Mouse (Mus musculus): ENCODE data around the gene Crybg3. TPM values are rescaled to one million over a fixed set of nuclear protein-coding genes. Genes with fewer than 3 reads are reported as not detected.
"Not testable (repeated sequence)": the region's sequence is repeated elsewhere in the genome, so short reads cannot be mapped to it uniquely, and the experiment has no call there.

The Crybg3 gene
- total RNA-seq, 2 experiments from 2014 or later, result 4.6 to 6.1 TPM

- DNase-seq (ENCODE audit: extremely low spot score in 1 of 2, low spot score in 2 of 2), result no peak
Observed at GRCm38 (mm10) chr16:59487975-59488548, 112.7 kb downstream of the Crybg3 start.

GRCm38 (mm10) chr16:59487239-59487638, 113.5 kb downstream of the Crybg3 start:
- intact Hi-C loops (cut with DNase I), result no loop called here
- no peak for DNase-seq (ENCODE audit: extremely low spot score in 1 of 2, low spot score in 2 of 2)

More at GRCm38 (mm10) chr16:59487975-59488548, 112.7 kb downstream of the Crybg3 start:
- intact Hi-C loops (cut with DNase I), result no loop called here

GRCm38 (mm10) chr16:59477955-59478354, 122.8 kb downstream of the Crybg3 start:
- DNase-seq (ENCODE audit: extremely low spot score in 1 of 2, low spot score in 2 of 2), result no peak
- intact Hi-C loops (cut with DNase I), result loop anchor here (5.0 kb wide), 1 partner anchor 139 kb away; no protein-coding TSS in a partner anchor

GRCm38 (mm10) chr16:59474788-59475187, 126.0 kb downstream of the Crybg3 start:
- intact Hi-C loops (cut with DNase I), result loop anchor here (5.0 kb wide), 1 partner anchor 143 kb away; no protein-coding TSS in a partner anchor
- peak; percentile 6 to 68 for DNase-seq (ENCODE audit: extremely low spot score in 1 of 2, low spot score in 2 of 2)

- intact Hi-C loops (cut with DNase I), result no loop called here
Observed at GRCm38 (mm10) chr16:59472546-59472945, 128.2 kb downstream of the Crybg3 start.

GRCm38 (mm10) chr16:59471637-59472278, 129.0 kb downstream of the Crybg3 start, which contains the start of gene Riox2:
Riox2 (plus strand) TSS chr16:59471775.
- intact Hi-C loops (cut with DNase I), result no loop called here

More at GRCm38 (mm10) chr16:59472546-59472945, 128.2 kb downstream of the Crybg3 start:
- DNase-seq (ENCODE audit: extremely low spot score in 1 of 2, low spot score in 2 of 2), result no peak

GRCm38 (mm10) chr16:59469846-59470245, 130.9 kb downstream of the Crybg3 start:
- no peak for DNase-seq (ENCODE audit: extremely low spot score in 1 of 2, low spot score in 2 of 2)
- intact Hi-C loops (cut with DNase I), result no loop called here

More at GRCm38 (mm10) chr16:59471637-59472278, 129.0 kb downstream of the Crybg3 start, which contains the start of gene Riox2:
- DNase-seq (ENCODE audit: extremely low spot score in 1 of 2, low spot score in 2 of 2), result peak; percentile 59 to 88

GRCm38 (mm10) chr16:59463973-59464372, 136.8 kb downstream of the Crybg3 start:
- DNase-seq (ENCODE audit: extremely low spot score in 1 of 2, low spot score in 2 of 2), result no peak
- intact Hi-C loops (cut with DNase I), result no loop called here

GRCm38 (mm10) chr16:59463567-59463966, 137.2 kb downstream of the Crybg3 start:
- no peak for DNase-seq (ENCODE audit: extremely low spot score in 1 of 2, low spot score in 2 of 2)
- intact Hi-C loops (cut with DNase I), result no loop called here

GRCm38 (mm10) chr16:59459259-59459861, 141.4 kb downstream of the Crybg3 start:
- DNase-seq (ENCODE audit: extremely low spot score in 1 of 2, low spot score in 2 of 2); intact Hi-C loops (cut with DNase I): not testable (repeated sequence)

- intact Hi-C loops (cut with DNase I), result no loop called here
- no peak for DNase-seq (ENCODE audit: extremely low spot score in 1 of 2, low spot score in 2 of 2)
Observed at GRCm38 (mm10) chr16:59451813-59452212, 149.0 kb downstream of the Crybg3 start.

GRCm38 (mm10) chr16:59449092-59449491, 151.7 kb downstream of the Crybg3 start:
- intact Hi-C loops (cut with DNase I), result no loop called here

GRCm38 (mm10) chr16:59448181-59448580, 152.6 kb downstream of the Crybg3 start:
- no peak for DNase-seq (ENCODE audit: extremely low spot score in 1 of 2, low spot score in 2 of 2)
- intact Hi-C loops (cut with DNase I), result no loop called here

More at GRCm38 (mm10) chr16:59449092-59449491, 151.7 kb downstream of the Crybg3 start:
- no peak for DNase-seq (ENCODE audit: extremely low spot score in 1 of 2, low spot score in 2 of 2)

GRCm38 (mm10) chr16:59444880-59445559, 155.8 kb downstream of the Crybg3 start:
- intact Hi-C loops (cut with DNase I), result no loop called here
- no peak for DNase-seq (ENCODE audit: extremely low spot score in 1 of 2, low spot score in 2 of 2)

Other genes with a start within 250 kb of the Crybg3 start
- not detected for gene Olfr209, start 237.0 kb downstream of the Crybg3 start, total RNA-seq (2021)
- under 1 TPM in 1 of 2 experiments, not detected in 1; 0.13 TPM for gene Gabrr3, start 193.6 kb downstream of the Crybg3 start, total RNA-seq (2021)
- 10 to 100 TPM; 12.9 to 13.4 TPM for gene Riox2, start 129.2 kb downstream of the Crybg3 start, total RNA-seq (2021)
- 10 to 100 TPM; 34.5 to 38.7 TPM for gene Arl6, start 38.4 kb upstream of the Crybg3 start, total RNA-seq (2021)